Mouse (Mus musculus): Measurements from ENCODE around the gene Map3k11.

Gene Map3k11

DNA sequence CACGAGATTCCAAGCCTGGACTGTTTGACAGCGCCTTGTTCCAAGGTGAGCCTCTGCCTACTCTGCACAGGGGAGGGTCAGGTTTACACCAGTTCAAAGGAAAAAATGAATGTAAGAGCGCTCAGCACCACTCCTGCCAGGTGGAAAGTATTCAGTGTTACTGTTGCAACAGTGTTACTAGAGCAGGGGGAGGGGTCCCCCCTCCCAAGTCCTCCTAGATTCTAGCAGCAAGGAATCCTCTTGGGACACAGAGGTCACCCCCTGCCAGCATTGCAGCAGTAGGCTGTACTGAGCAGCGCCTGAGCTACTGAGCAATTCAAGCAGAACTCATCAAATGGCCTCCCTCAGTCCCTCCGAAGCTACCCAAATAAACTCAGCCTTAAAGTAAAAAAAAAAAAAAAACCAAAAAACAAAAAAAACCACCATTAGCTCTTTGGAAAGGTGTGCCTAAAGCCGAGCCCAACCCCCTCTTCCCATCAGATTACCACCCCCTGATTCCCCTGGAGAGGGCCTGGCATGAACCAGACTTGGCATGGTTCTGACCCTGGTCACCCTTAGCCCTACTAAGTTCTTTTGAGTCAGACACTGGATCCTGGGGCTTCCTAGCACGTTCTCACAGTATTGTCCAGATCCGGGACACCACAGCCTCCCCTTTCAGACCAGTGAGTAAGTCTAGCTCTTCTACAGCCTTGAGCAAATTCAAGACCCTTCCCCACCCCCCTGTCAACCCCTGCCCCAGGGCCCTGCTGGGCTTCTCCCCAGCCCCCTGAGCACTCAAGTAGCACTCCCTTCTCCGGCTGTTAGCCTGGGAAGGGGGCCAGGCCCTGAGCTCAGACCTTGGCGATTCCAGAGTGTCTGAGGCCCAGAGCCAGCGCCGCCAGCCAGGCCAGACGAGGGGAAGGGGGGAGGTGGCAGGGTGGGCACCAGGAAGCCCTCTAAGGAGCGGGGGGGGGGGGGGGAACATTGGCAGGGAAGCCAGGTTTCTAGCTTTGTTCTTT is 52.1 kb downstream of the Map3k11 start, which contains the start of gene Ltbp3:
Gene Ltbp3 (plus strand): TSS at position 585 of the 998 bp plus-strand sequence.
- DNase-seq = peak; percentile 85 to 89

- DNase-seq = peak; percentile 83 to 86
These were observed 53.2 kb downstream of the Map3k11 start for GRCm38 (mm10) chr19:5741641-5742240.

GRCm38 (mm10) chr19:5742241-5742641 is 53.7 kb downstream of the Map3k11 start:
- no peak for DNase-seq

DNA sequence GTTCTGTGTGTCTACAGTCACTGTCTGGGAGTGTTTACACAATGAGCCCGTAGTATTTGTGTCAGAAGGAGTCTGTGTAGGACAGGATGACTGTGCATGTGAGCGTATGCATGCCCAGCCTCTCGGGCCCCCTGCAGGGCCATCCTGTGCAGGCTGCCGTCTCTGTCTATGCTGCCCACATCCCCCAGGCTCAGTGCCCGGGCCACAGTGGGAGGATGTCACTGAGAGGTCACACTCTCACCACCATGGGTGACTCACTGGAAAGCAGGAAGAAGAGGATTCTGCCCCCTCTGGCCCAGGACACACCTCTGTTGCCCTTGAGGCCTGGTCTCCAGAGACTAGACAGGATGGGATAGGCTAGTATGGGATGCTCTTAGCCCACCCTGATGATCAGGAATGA is 55.0 kb downstream of the Map3k11 start:
- DNase-seq = peak; percentile 72 to 83

DNA sequence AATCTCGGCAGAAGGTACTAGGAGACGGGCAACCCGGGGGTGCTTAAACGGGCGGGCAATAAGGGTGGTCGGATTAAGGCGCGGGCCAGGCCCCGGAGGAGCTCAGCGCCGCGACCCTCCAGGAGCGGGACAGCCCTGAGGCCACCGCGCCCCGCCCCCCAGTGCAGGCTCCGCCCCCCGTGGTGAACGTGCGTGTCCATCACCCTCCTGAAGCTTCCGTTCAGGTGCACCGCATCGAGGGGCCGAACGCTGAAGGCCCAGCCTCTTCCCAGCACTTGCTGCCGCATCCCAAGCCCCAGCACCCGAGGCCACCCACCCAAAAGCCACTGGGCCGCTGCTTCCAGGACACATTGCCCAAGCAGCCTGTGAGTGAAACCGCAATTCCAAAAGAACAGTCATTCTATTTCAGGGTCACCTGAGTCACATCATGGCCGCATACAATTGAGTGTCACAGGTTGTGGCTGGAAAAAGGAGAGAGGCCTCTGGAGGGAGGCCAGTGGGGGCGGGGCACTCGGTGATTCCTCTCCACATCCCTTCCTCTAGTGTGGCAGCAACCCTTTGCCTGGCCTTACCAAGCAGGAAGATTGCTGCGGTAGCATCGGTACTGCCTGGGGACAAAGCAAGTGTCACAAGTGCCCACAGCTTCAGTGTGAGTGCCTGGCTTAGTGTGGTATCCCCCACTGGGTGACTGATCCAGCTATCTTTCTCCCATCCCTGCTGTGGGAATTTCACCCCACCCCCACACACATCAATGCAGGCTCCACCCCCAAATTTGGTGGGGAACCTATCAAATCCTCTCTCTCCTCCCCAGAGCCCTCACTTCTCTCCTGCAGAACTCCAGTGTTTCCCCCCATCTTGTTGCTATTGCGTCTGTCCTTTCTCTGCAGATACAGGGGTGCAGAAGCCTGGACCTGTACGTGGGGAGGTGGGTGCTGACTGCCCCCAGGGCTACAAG is 57.5 kb downstream of the Map3k11 start:
- peak; percentile 23 to 60 for DNase-seq

GRCm38 (mm10) chr19:5746907-5747363 is 58.4 kb downstream of the Map3k11 start:
- DNase-seq = no peak

GRCm38 (mm10) chr19:5749476-5749875 is 60.9 kb downstream of the Map3k11 start:
- no peak for DNase-seq

DNA sequence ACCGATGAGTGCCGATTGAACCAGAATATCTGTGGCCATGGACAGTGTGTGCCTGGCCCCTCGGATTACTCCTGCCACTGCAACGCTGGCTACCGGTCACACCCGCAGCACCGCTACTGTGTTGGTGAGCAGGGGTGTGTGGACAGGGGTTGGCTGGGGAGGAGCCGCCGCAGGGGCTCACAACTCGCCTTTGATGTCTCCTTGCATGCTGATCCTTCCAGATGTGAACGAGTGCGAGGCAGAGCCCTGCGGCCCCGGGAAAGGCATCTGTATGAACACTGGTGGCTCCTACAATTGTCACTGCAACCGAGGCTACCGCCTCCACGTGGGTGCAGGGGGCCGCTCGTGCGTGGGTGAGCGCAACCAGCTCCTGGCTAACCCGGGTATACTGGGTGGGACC is 62.4 kb downstream of the Map3k11 start:
- peak in 1 of 2 experiments; percentile 8 for DNase-seq

DNA sequence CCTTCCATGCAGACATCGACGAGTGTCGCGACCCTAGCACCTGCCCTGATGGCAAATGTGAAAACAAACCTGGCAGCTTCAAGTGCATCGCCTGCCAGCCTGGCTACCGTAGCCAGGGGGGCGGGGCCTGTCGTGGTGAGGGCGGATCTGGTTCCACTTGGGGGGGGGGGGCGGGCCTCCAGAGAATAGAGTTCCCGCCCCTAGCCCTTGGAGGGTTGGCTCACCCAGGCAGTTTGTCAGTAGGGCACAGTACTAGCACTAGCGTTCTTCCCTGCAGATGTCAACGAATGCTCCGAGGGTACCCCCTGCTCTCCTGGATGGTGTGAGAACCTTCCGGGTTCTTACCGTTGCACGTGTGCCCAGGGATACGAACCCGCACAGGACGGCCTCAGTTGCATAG is 63.2 kb downstream of the Map3k11 start:
- DNase-seq = peak; percentile 34 to 61
